Mouse (Mus musculus) spleen, adult 18-20 months (tissue): ENCODE data around the gene Phactr1.

Experiments
- DNase-seq, 2 experiments: peaks; one replicate each; pipeline ENCODE4 v3.0.0; 2022; ENCODE audit warnings: mixed read lengths in 2 of 2

Phactr1 gene

GRCm38 (mm10) chr13:43053201-43053600 is 372.8 kb downstream of the Phactr1 start:
- DNase-seq = no peak

- DNase-seq = no peak
Observed at GRCm38 (mm10) chr13:43055136-43055535, 374.7 kb downstream of the Phactr1 start.

GRCm38 (mm10) chr13:43057104-43057503 is 376.7 kb downstream of the Phactr1 start:
- no peak for DNase-seq

GRCm38 (mm10) chr13:43063355-43063754 is 382.9 kb downstream of the Phactr1 start:
- no peak for DNase-seq

- no peak for DNase-seq
Observed at GRCm38 (mm10) chr13:43068716-43069265, 388.4 kb downstream of the Phactr1 start.

- DNase-seq = no peak
Observed at GRCm38 (mm10) chr13:43070496-43070895, 390.1 kb downstream of the Phactr1 start.

- DNase-seq = no peak
Observed at GRCm38 (mm10) chr13:43070971-43071370, 390.5 kb downstream of the Phactr1 start.

DNA sequence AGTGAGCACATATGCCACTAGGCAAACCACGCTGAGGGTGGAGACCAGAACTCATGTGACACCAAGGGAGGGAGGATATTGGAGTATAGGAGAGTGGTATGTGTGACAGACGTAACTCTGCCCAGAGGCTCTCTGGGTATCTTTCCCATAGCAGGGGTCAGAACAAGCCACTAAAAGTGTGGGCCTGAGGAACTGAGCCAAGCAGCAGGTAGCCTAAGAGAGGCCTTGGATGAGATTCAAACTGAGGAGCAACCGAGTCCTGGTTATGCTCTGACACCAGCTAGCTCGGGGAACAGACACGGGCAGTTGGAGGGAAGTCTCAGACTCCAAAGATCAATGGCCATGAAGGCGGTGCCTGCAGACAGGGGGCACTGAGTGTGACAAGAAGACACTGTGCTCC is 395.0 kb downstream of the Phactr1 start:
- no peak for DNase-seq

DNA sequence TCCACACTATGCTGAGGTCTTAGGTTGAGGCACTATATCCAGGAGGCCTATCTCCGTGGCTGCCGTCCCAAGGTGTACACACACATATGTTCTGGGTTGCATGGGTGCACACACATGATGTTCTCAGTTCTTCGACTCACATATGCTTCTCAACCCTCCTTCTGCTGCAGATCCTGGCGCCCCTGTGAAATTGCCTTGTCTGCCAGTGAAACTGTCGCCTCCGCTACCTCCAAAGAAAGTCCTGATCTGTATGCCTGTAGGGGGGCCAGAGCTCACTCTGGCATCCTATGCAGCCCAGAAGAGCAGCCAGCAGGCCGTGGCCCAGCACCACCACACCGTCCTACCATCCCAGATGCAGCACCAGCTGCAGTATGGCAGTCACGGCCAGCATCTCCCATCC is 397.1 kb downstream of the Phactr1 start:
- no peak for DNase-seq

- no peak for DNase-seq
Observed at GRCm38 (mm10) chr13:43085226-43085625, 404.8 kb downstream of the Phactr1 start.

- peak in 1 of 2 experiments; percentile 7 for DNase-seq
Observed at GRCm38 (mm10) chr13:43094365-43094764, 413.9 kb downstream of the Phactr1 start.

DNA sequence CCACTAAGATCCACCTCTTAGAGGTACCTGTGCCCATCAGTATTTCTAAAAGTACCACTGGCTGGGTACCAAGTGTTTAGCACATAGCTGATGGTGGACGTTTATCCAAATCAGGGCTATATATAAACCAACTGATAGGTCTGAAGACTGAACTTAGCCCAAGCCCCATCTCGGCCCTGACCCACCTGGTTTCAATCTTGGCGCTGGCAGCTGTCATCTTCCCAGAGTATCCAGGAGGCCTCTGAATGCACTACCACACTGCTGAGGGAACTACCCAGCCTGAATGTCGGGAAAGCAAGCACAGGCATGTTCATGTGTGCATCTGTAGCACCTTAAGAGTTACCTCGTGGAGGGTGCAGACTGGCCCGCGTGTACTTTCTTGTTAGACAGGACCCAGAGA is 422.5 kb downstream of the Phactr1 start:
- DNase-seq = no peak

GRCm38 (mm10) chr13:43104496-43104895 is 424.1 kb downstream of the Phactr1 start:
- no peak for DNase-seq

DNA sequence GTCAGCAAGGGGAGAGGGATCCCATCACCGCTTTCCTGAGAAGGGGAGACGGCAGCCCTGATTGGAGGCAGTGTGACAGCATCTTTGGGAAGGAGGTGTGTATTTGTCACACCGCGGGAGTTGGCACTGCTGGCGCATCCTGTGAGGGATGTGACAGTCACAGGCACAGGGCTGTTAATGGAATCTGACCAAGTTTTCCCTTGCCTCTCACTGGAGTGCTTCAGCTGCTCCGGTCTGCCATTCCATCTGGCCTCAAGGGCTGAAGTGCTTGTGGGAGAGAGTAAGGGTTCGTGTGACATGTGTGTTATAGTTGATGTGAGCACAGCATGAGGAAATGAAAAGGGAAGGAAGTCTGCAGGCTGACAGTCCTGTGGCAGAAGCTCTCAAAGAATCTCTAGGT is 431.9 kb downstream of the Phactr1 start:
- no peak for DNase-seq

GRCm38 (mm10) chr13:43112707-43113106 is 432.3 kb downstream of the Phactr1 start:
- DNase-seq = no peak

- no peak for DNase-seq
Observed at GRCm38 (mm10) chr13:43113141-43113540, 432.7 kb downstream of the Phactr1 start.

- peak; percentile 11 for DNase-seq
Observed at GRCm38 (mm10) chr13:43122306-43123070, 442.1 kb downstream of the Phactr1 start.

- DNase-seq = no peak
Observed at GRCm38 (mm10) chr13:43123895-43124682, 443.7 kb downstream of the Phactr1 start.

GRCm38 (mm10) chr13:43124683-43125074 is 444.3 kb downstream of the Phactr1 start:
- DNase-seq = no peak

- no peak for DNase-seq
Observed at GRCm38 (mm10) chr13:43130161-43130560, 449.7 kb downstream of the Phactr1 start.

DNA sequence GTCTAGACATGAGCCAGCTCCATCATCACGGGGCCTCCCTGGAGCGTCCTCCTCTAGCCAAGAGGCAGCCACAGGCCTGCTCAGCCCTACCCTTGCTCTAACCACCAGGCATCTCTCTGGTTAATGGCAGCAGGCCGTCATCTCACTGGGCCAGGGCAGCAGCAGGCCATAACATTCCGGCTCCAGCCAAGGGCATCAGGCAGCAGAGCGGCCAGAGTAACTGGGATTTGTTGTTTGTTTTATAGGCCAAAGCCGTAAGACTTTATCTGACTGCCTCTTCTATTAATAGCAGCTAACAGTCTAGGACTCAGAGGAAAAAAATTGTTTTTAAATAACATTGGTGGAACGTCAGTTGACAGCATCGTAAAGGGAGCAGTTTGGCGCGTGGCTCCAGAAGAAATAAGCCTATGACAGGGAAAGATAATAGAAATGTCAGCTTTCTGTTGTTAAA is 451.3 kb downstream of the Phactr1 start:
- DNase-seq = no peak

GRCm38 (mm10) chr13:43132859-43133258 is 452.4 kb downstream of the Phactr1 start:
- DNase-seq = no peak

GRCm38 (mm10) chr13:43133400-43133799 is 453.0 kb downstream of the Phactr1 start:
- no peak for DNase-seq

DNA sequence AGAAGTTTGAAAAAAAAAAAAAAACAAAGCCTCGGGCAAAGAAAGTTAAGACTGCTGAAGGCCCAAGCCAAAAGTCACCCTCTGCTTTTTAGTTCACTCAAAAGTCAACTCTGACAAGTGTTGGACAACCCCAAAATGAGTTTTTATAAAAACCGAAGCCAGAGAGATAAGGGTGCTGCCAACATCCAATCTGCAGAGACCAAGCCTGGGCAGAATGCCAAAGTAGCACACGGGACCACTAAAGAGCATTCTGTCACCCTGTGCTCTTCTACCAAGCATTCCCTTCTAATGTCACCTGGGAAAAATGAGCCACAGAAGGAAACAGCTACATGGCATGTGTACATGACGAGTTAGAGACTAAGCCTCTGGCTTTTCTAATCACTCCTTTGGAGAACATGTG is 454.0 kb downstream of the Phactr1 start:
- no peak for DNase-seq
